Mouse (Mus musculus) left cerebral cortex, postnatal 10 days (tissue): ENCODE data around the gene BC029722. TPM values are rescaled to one million over a fixed set of nuclear protein-coding genes. Genes with fewer than 3 reads are reported as not detected.

Source experiments
- DNase-seq, 2 experiments: peaks; one replicate each; pipeline ENCODE4 v3.0.0; 2021 to 2022; ENCODE audit warnings: low spot score in 2 of 2, mixed read lengths in 1 of 2; ENCODE audit errors: extremely low spot score in 1 of 2
- intact Hi-C: fragments of 180-260 bp; cut with DNase I; formaldehyde crosslinking; loops from one replicate; pipeline ENCODE4 v1.15.1; 2025
- total RNA-seq, 2 experiments: library from RNA; stranded (reverse); gene quantifications; 2 replicates each; pipeline ENCODE4 v1.2.3; 2021

BC029722 gene
- total RNA-seq, 2 experiments from 2014 or later: 36.8 to 39.4 TPM

GRCm38 (mm10) chr2:155787949-155788931, 31.0 kb downstream of the BC029722 start:
- intact Hi-C loops: no loop called here
- DNase-seq: no peak

GRCm38 (mm10) chr2:155786905-155787304, 32.3 kb downstream of the BC029722 start:
- intact Hi-C loops: no loop called here
- DNase-seq: no peak

- DNase-seq: no peak
- intact Hi-C loops: no loop called here
Observed at GRCm38 (mm10) chr2:155784534-155784933, 34.7 kb downstream of the BC029722 start.

GRCm38 (mm10) chr2:155779506-155779905, 39.7 kb downstream of the BC029722 start:
- intact Hi-C loops: no loop called here
- no peak for DNase-seq

GRCm38 (mm10) chr2:155779066-155779465, 40.2 kb downstream of the BC029722 start:
- intact Hi-C loops: no loop called here
- no peak for DNase-seq

- intact Hi-C loops: no loop called here
Observed at GRCm38 (mm10) chr2:155778004-155778403, 41.2 kb downstream of the BC029722 start.

GRCm38 (mm10) chr2:155777688-155777985, 41.6 kb downstream of the BC029722 start:
- no peak for DNase-seq
- intact Hi-C loops: no loop called here

More at GRCm38 (mm10) chr2:155778004-155778403, 41.2 kb downstream of the BC029722 start:
- no peak for DNase-seq

GRCm38 (mm10) chr2:155776824-155777687, 42.2 kb downstream of the BC029722 start:
- DNase-seq: no peak
- intact Hi-C loops: no loop called here

GRCm38 (mm10) chr2:155775685-155776263, 43.5 kb downstream of the BC029722 start:
- peak; percentile 26 to 73 for DNase-seq
- intact Hi-C loops: no loop called here

GRCm38 (mm10) chr2:155774927-155775684, 44.1 kb downstream of the BC029722 start, which contains the start of gene Mmp24:
Gene Mmp24, plus strand, starts transcription at chr2:155775342.
- DNase-seq: peak in 1 of 2 experiments; percentile 30
- intact Hi-C loops: no loop called here

GRCm38 (mm10) chr2:155774261-155774926, 44.8 kb downstream of the BC029722 start:
- DNase-seq: no peak
- intact Hi-C loops: no loop called here

GRCm38 (mm10) chr2:155773664-155774063, 45.6 kb downstream of the BC029722 start:
- no peak for DNase-seq
- intact Hi-C loops: no loop called here

Other genes starting within 250 kb of the BC029722 start
- gene Gss, start 226.6 kb downstream of the BC029722 start, total RNA-seq: 10 to 100 TPM; 13.5 to 16.4 TPM
- 1 to 10 TPM; 3.4 to 3.9 TPM for gene Myh7b, start 208.2 kb downstream of the BC029722 start, total RNA-seq
- 100 to 1,000 TPM; 135 TPM for gene Trpc4ap, start 127.0 kb downstream of the BC029722 start, total RNA-seq
- gene Edem2, start 90.0 kb downstream of the BC029722 start, total RNA-seq: 10 to 100 TPM; 19.2 to 19.8 TPM
- gene Gm17581, start 83.6 kb downstream of the BC029722 start, total RNA-seq: not detected
- gene Procr, start 68.3 kb downstream of the BC029722 start, total RNA-seq: 1 to 10 TPM; 2.3 to 3.0 TPM
- gene Mmp24, start 44.1 kb downstream of the BC029722 start, total RNA-seq: 10 to 100 TPM; 63.7 to 75.3 TPM
- gene Eif6, start 7.5 kb upstream of the BC029722 start, total RNA-seq: 10 to 100 TPM; 76.0 to 87.8 TPM
- gene Fam83c, start 15.4 kb upstream of the BC029722 start, total RNA-seq: not detected
- 10 to 100 TPM; 51.8 to 52.9 TPM for gene Uqcc1, start 110.9 kb upstream of the BC029722 start, total RNA-seq
- gene Gm15557, start 121.3 kb upstream of the BC029722 start, total RNA-seq: not detected
- gene Gdf5, start 125.9 kb upstream of the BC029722 start, total RNA-seq: 1 to 10 TPM in 1 of 2 experiments, under 1 TPM in 1; 0.77 to 1.0 TPM
- gene Cep250, start 137.0 kb upstream of the BC029722 start, total RNA-seq: 10 to 100 TPM; 16.2 to 17.5 TPM
- gene 6430550D23Rik, start 188.6 kb upstream of the BC029722 start, total RNA-seq: 1 to 10 TPM in 1 of 2 experiments, under 1 TPM in 1; 0.34 to 1.0 TPM
- gene Ergic3, start 188.6 kb upstream of the BC029722 start, total RNA-seq: 100 to 1,000 TPM; 217 to 229 TPM
- under 1 TPM in 1 of 2 experiments, not detected in 1; 0.14 TPM for gene Fer1l4, start 233.5 kb upstream of the BC029722 start, total RNA-seq
- gene Spag4, start 245.7 kb upstream of the BC029722 start, total RNA-seq: 1 to 10 TPM; 6.9 TPM